Mouse (Mus musculus): ENCODE results near the gene Nrxn3. TPM values are rescaled to one million over a fixed set of nuclear protein-coding genes. Genes with fewer than 3 reads are reported as not detected.

Gene Nrxn3
- polyA plus RNA-seq, 1 experiment from 2014 or later, result 1.4 TPM

DNA sequence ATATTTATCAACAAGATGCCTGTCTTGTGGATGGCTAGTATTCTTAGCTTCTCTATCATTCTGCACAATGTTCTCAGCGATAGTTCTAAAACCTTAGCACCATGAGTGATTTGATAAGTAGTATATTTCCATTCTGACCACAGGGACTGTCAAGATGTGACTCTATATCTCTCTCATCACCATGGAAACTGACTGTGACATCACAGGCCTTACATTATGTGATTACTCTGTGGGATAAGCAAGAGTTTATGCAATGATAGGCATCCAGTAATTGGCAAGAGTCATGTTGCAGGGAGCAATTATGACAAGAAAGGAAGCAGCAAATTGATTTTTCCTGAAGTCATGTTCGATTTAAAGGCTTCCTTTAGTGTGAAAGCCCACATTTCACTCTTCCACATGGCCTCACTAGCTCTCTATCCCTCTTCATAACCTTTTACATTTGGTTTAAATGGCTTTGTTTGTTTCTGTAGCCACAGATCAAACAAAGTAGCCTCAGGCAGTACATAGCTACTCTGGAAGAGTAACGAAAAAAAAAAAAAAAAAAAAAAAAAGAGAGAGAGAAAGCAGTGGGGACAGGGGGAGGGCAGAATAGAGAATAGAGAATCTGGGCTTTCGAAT is 532.7 kb downstream of the Nrxn3 start:
- WGBS, result 64% methylated on average over 4 of the region's 4 CpGs
- H3K4me3 ChIP-seq (ENCODE audit: low read length), result no peak overlapping the region

DNA sequence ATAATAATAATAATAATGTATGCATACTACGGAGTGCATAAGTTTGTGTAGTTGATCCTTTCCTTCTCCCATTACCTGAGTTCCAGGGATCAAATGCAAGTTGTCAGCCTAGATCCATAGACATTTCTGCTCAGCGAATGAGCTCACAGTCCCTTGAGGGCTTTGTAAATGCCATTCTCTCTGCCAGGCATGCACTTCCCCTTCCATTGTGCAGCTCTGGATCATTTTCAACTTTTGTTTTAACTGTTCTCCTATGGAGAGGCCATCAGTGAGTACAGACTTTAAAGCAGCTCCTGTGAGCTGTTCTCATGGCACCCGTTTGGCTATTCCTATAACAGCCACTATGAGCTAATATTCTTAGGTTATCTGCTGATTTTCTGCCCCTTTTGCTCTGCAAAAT is 536.2 kb downstream of the Nrxn3 start:
- Histone ChIP-seq H3K27me3 (replicated peaks; ENCODE audit: control insufficient read depth, insufficient read depth, low read length) (no peaks in the 10 kb centered on the region), H3K4me3 (ENCODE audit: low read length) (no peak overlapping the region), H3K36me3 (ENCODE audit: control insufficient read depth, insufficient read depth, low read length) (no peaks in the 10 kb centered on the region), H3K9me3 (ENCODE audit: control insufficient read depth, low read length) (no peaks in the 10 kb centered on the region), H3K9ac (ENCODE audit: low read depth, low read length) (no peak overlapping the region), H3K27ac (ENCODE audit: low read length) (no peak overlapping the region), H3K4me2 (ENCODE audit: low read depth, low read length) (no peak overlapping the region), H3K4me1 (ENCODE audit: control insufficient read depth, insufficient read depth, low read length) (no peaks in the 10 kb centered on the region)
- ATAC-seq, result no peak
- 84% methylated on average over 3 of the region's 3 CpGs for WGBS

More for the DNA sequence above, 532.7 kb downstream of the Nrxn3 start:
- H3K27ac ChIP-seq (ENCODE audit: low read length), result no peak overlapping the region
- H3K4me2 ChIP-seq (ENCODE audit: low read depth, low read length), result no peak overlapping the region
- no peak overlapping the region for H3K9ac ChIP-seq (ENCODE audit: low read depth, low read length)
- no peaks in the 10 kb centered on the region for H3K4me1 ChIP-seq (ENCODE audit: control insufficient read depth, insufficient read depth, low read length)
- H3K27me3 ChIP-seq (replicated peaks; ENCODE audit: control insufficient read depth, insufficient read depth, low read length), result no peaks in the 10 kb centered on the region
- no peaks in the 10 kb centered on the region for H3K9me3 ChIP-seq (ENCODE audit: control insufficient read depth, low read length)
- ATAC-seq, result no peak
- H3K36me3 ChIP-seq (ENCODE audit: control insufficient read depth, insufficient read depth, low read length), result no peaks in the 10 kb centered on the region

DNA sequence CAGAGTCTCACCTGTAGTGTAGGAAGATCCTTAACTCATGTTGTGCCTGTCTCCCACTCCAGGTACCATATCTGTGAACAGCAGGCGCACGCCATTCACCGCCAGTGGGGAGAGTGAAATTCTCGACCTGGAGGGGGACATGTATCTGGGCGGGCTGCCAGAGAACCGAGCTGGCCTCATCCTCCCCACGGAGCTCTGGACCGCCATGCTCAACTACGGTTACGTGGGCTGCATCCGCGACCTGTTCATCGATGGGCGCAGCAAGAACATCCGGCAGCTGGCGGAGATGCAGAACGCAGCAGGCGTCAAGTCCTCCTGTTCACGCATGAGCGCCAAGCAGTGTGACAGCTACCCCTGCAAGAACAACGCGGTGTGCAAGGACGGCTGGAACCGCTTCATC is 537.4 kb downstream of the Nrxn3 start:
- Histone ChIP-seq H3K9me3 (ENCODE audit: control insufficient read depth, low read length) (no peaks in the 10 kb centered on the region), H3K4me1 (ENCODE audit: control insufficient read depth, insufficient read depth, low read length) (no peaks in the 10 kb centered on the region), H3K4me3 (ENCODE audit: low read length) (no peak overlapping the region), H3K4me2 (ENCODE audit: low read depth, low read length) (no peak overlapping the region), H3K9ac (ENCODE audit: low read depth, low read length) (no peak overlapping the region), H3K36me3 (ENCODE audit: control insufficient read depth, insufficient read depth, low read length) (no peaks in the 10 kb centered on the region), H3K27ac (ENCODE audit: low read length) (no peak overlapping the region), H3K27me3 (replicated peaks; ENCODE audit: control insufficient read depth, insufficient read depth, low read length) (no peaks in the 10 kb centered on the region)
- 84% methylated on average over 24 of the region's 24 CpGs for WGBS
- ATAC-seq, result no peak

DNA sequence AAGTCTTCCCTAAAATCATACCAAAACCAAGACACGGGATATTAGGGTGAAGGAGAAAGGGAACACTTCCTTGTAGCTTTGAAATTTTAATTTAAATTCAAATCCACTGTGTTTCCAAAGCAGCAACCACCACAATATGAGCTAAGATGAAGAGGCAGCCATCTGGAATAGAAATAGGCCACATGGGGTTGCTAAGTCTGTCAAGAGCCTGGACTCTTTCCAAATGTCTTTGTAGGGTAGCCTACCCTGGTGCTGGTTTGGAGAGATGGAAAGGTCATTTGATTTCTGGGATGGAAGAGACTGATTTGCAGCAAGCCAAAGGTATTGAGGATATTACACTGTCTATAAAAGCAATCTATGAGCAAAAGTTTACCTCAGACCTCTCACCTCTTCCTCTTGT is 539.6 kb downstream of the Nrxn3 start:
- no peaks in the 10 kb centered on the region for H3K4me1 ChIP-seq (ENCODE audit: control insufficient read depth, insufficient read depth, low read length)
- no peak overlapping the region for H3K27ac ChIP-seq (ENCODE audit: low read length)
- WGBS, result 71% methylated on average over 1 of the region's 1 CpGs
- H3K27me3 ChIP-seq (replicated peaks; ENCODE audit: control insufficient read depth, insufficient read depth, low read length), result no peaks in the 10 kb centered on the region
- no peak overlapping the region for H3K4me3 ChIP-seq (ENCODE audit: low read length)
- ATAC-seq, result no peak
- no peaks in the 10 kb centered on the region for H3K9me3 ChIP-seq (ENCODE audit: control insufficient read depth, low read length)
- no peak overlapping the region for H3K9ac ChIP-seq (ENCODE audit: low read depth, low read length)
- H3K36me3 ChIP-seq (ENCODE audit: control insufficient read depth, insufficient read depth, low read length), result no peaks in the 10 kb centered on the region
- H3K4me2 ChIP-seq (ENCODE audit: low read depth, low read length), result no peak overlapping the region

DNA sequence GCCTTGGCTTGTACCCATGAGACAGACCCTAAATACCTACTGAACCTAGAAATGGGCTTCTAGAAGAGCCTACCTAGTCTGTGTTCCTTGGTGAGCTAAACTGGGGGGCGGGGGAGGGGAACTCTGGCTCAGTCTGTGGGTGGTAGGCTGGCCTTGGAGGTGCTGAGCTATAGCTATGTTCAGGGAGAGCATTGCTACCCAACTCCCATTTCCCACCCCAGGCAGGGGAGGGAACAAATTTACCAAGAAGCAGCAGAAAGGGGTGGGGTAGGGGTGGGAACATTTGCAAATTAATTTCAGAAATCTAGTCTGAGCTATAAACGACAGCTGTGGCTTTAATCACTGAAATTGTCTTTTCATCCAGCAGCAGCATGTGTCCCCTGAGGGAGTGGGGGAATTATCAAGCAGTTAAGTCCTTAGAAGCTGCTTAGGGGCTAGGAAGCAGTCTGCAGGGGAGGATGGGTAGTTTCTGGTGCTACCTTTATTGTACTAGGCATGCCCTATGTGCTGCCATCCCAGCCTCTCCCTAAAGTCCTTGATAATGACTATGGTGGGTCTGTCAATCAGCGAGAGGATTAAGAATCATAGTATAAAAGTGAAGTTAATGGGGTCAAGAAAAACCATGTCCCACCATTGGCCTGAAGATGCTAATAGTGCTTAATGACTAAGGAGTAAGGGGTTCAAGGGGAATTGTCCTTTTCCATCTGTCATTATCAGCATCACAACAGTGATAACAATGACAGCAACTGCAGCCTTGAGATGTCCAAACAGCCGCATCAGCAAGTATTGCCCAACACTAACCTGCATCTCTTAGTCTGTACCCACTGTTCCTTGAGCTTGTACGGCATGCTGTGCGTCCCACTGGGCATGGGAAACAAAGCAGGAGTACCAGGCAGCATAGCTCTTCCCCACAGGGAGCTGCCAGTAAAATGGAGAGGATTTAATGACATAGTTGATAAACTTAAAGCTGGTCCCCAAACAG is 560.0 kb downstream of the Nrxn3 start:
- H3K27me3 ChIP-seq (replicated peaks; ENCODE audit: control insufficient read depth, insufficient read depth, low read length), result no peaks in the 10 kb centered on the region

DNA sequence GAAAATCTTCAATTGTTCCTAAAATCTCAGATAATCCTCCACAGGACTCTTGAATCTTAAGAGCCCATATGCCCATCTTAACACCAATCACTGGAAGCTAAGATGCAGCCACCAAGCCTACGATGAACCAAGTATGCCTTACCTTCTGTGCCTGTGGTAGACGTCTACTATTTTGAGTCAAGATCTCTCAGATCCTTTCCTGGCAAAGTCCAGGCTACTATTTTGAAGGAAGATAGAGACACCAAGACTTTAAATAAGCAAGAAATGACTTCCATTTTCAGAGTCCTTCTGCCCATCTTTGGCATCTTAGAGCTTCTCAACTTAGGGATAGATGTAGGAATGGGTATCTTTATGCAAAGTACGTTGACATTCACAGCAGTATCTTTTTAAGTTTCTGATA is 561.7 kb downstream of the Nrxn3 start:
- H3K4me2 ChIP-seq (ENCODE audit: low read depth, low read length), result no peak overlapping the region
- no peaks in the 10 kb centered on the region for H3K36me3 ChIP-seq (ENCODE audit: control insufficient read depth, insufficient read depth, low read length)
- no peak overlapping the region for H3K9ac ChIP-seq (ENCODE audit: low read depth, low read length)
- no peaks in the 10 kb centered on the region for H3K27me3 ChIP-seq (replicated peaks; ENCODE audit: control insufficient read depth, insufficient read depth, low read length)
- H3K27ac ChIP-seq (ENCODE audit: low read length), result no peak overlapping the region
- WGBS, result 87% methylated on average over 3 of the region's 3 CpGs
- no peaks in the 10 kb centered on the region for H3K9me3 ChIP-seq (ENCODE audit: control insufficient read depth, low read length)
- no peak for ATAC-seq
- H3K4me3 ChIP-seq (ENCODE audit: low read length), result no peak overlapping the region
- no peaks in the 10 kb centered on the region for H3K4me1 ChIP-seq (ENCODE audit: control insufficient read depth, insufficient read depth, low read length)

More for the DNA sequence above, 560.0 kb downstream of the Nrxn3 start:
- Histone ChIP-seq H3K9me3 (ENCODE audit: control insufficient read depth, low read length) (no peaks in the 10 kb centered on the region), H3K36me3 (ENCODE audit: control insufficient read depth, insufficient read depth, low read length) (no peaks in the 10 kb centered on the region), H3K27ac (ENCODE audit: low read length) (no peak overlapping the region), H3K9ac (ENCODE audit: low read depth, low read length) (no peak overlapping the region), H3K4me1 (ENCODE audit: control insufficient read depth, insufficient read depth, low read length) (no peaks in the 10 kb centered on the region), H3K4me3 (ENCODE audit: low read length) (no peak overlapping the region), H3K4me2 (ENCODE audit: low read depth, low read length) (no peak overlapping the region)
- no peak for ATAC-seq
- 73% methylated on average over 6 of the region's 6 CpGs for whole genome bisulfite sequencing

DNA sequence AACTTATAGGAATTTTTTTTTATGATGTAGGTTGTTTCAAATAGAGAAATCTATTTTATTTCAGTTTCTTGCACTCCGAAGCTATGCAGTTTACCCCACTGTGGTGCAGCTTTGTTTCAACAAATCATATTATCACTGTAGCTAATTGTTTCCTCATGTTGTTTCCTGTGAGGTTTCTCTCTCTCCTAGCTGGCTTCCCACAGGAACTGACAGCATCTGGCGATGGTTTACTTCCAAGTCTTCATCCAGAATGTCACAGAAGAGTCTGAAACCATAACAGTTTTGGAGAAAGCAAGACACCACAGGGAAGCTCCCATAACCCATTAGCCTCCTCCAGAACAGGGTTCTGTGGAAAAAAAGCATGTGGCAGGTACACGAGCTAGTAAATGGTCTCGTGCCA is 564.4 kb downstream of the Nrxn3 start:
- Histone ChIP-seq H3K27ac (ENCODE audit: low read length) (no peak overlapping the region), H3K4me3 (ENCODE audit: low read length) (no peak overlapping the region), H3K36me3 (ENCODE audit: control insufficient read depth, insufficient read depth, low read length) (no peaks in the 10 kb centered on the region), H3K4me1 (ENCODE audit: control insufficient read depth, insufficient read depth, low read length) (no peaks in the 10 kb centered on the region), H3K9ac (ENCODE audit: low read depth, low read length) (no peak overlapping the region), H3K9me3 (ENCODE audit: control insufficient read depth, low read length) (no peaks in the 10 kb centered on the region), H3K27me3 (replicated peaks; ENCODE audit: control insufficient read depth, insufficient read depth, low read length) (no peaks in the 10 kb centered on the region), H3K4me2 (ENCODE audit: low read depth, low read length) (no peak overlapping the region)
- no peak for ATAC-seq
- WGBS, result 54% methylated on average over 4 of the region's 4 CpGs

DNA sequence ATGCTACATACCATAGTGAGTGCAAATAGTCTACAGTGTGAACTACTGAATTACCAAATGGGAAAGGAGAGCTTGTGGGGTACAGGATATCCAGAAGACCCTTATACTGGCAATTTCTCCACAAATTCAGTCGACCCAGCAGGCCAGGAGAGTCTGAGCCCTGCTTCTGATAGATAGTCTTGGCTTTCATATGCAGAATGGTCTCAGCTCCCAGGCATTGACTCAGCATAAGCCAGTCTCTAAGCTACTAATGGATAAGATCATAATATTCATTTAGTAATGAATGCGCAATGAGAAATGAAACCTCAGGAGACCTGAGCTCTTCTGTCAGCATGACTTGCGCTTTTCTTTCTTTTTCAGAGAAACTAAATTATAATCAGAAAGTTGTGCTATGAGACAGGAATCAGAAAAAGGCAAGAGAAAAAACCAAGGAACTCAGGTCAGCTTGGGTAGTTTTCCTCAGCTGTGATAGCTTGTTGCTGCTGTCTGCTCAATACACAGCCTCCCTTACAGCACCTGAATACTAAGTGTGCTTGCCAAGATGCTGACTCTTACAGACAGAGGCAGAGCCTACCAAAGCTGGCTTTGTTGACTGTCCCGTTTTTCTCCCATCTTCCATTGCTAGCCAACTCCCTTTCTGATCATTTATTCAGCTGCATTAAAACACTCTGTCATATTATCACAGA is 567.1 kb downstream of the Nrxn3 start:
- Histone ChIP-seq H3K4me1 (ENCODE audit: control insufficient read depth, insufficient read depth, low read length) (no peaks in the 10 kb centered on the region), H3K4me2 (ENCODE audit: low read depth, low read length) (no peak overlapping the region), H3K9me3 (ENCODE audit: control insufficient read depth, low read length) (no peaks in the 10 kb centered on the region), H3K9ac (ENCODE audit: low read depth, low read length) (no peak overlapping the region), H3K27me3 (replicated peaks; ENCODE audit: control insufficient read depth, insufficient read depth, low read length) (no peaks in the 10 kb centered on the region), H3K4me3 (ENCODE audit: low read length) (no peak overlapping the region), H3K27ac (ENCODE audit: low read length) (no peak overlapping the region), H3K36me3 (ENCODE audit: control insufficient read depth, insufficient read depth, low read length) (no peaks in the 10 kb centered on the region)
- no peak for ATAC-seq
- WGBS, result 72% methylated on average over 4 of the region's 4 CpGs
